Mouse (Mus musculus) stomach, postnatal 0 days (tissue): ENCODE results near the gene Id2.

Source experiments
- CTCF ChIP-seq: IDR thresholded peaks from 2 replicates; pipeline ENCODE4 v1.5.1; 2016; ENCODE audit warnings: antibody characterized with exemption, low read depth, mild to moderate bottlenecking, moderate library complexity
- EP300 ChIP-seq: optimal IDR thresholded peaks from 2 replicates; pipeline ENCODE3; 2016; ENCODE audit warnings: antibody characterized with exemption

DNA sequence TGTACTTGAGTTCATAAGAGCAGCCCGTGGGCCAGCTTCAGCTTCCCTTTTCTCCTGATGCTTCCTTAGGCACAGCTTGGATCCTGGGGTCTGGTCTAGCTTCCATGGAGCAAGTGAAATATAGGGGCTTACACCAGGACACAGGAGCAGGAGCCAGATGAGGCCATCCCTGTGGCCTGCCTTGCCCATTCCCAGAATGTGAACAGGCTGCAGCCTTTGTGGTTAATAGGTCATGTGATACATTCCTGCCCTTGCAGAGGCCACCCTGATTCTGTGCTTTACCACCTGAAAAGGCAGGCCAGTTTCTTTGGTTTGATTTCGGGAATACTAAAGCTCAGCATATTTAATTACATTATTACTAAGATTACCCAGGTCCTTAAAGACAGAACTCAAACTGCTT, 52.9 kb downstream of the Id2 start:
- TF ChIP-seq EP300 (no peak), CTCF (no peak)
